Mouse (Mus musculus) CD4-positive helper T cell, adult 2 months (primary cell): ENCODE measurements at regions not wholly inside any gene's neighbourhood (a gene's known extent, or its start where the extent isn't known, plus 50 kb on each side); places are given as distances from the start of the nearest gene placed in this dataset.

ENCODE experiments used
- DNase-seq: peaks from one replicate; pipeline ENCODE4 v3.0.0-alpha.2; 2012; ENCODE audit warnings: low read depth, missing footprints, low spot score

DNA sequence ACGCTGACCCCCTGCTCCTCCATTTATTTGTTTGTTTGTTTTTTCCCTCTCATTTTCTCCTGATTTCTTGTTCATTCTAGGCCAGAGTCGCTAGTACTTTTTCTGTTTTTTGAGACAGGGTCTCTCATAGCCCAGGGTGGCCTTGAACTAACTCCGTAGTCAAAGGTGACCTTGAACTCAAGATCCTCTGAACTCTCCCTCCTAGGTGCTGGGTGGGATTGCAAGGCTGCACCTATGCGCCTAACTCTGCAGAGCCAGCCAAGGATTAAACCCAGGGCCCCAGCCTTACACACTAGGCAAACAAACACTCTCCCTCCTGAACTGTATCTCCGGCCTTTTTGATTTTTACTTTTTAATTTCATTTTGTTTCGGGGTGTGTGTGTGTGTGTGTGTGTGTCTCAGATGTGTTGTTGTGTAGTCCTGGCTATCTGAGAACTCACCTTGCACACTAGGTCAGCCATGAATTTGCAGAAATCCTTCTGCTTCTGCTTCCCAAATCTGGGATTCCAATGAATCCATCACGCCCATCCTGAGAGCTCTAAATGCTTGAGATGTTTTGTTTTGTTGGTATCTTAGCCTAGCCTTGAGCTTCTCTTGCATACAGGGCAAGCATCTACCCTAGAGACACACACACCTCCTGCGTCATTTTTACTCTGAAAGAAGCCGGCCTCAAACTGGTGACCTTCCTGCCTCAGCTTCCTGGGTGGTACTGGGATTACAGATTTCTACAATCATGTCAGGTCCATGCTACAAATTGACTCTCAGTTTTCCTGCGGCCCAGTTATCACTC lies 56.3 kb upstream of the Tbx3 start:
- DNase-seq, result no peak

DNA sequence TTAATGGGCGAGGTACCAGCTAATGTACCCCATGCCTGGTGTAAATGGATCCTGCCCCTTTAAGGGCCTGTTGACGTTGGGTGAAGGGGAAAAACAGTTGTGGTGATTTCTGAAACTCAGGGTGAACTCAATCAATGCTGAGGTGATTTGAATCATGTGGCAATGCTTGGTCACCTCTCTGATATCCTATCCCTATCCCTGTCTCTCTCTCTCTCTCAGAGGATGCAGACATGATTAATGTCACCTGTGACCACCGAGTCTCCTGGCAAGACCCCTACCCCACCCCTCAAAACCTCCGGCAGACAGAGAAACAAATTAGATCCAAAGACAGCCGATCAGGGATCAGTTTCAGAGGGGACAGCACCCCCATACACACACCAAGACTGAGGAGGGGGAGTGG lies 54.8 kb upstream of the Tbx3 start:
- no peak for DNase-seq

DNA sequence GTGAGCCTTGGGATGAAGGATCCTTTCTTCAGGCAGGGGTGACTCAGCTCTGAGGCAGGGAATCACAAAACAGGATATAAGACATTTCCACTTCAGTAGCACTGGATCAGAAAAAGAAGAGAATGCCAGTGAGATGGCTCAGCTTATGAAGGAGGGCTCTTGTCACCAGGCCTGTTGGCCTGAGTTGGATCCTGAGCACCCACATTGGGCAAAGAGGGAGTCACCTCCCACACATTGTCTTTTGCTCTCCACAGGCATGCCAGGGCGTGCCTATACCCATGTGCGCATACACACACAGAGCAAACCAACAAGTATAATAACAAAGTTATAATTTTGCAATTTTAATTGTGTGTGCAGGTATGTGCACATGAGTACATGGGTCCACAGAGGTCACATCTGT lies 52.6 kb upstream of the Tbx3 start:
- DNase-seq, result no peak

DNA sequence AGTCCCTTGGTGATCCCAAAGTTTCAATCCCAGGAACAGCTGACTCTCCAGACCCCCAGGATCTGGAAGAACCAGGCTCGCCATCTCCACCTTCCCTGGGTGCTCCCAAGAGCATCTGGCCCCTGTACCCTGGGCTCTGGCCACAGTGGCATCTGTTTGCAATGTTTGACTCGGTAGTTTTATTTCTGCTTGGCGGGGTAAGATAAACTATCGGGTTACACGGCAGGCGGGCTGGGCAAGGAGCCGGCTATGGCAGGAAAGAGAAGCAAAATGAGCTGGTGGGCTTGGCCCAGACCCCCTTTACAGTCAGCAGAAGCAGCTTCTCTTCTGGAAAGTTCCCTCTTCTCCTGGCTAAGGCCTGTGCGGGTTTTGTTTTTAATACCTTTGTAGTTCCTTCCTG lies 50.6 kb upstream of the Tbx3 start:
- no peak for DNase-seq
